Mouse (Mus musculus) lung, adult 2 months (tissue): Measurements from ENCODE around the gene Cntnap5a.

Experiments
- CTCF ChIP-seq: fragments of 200-500 bp; IDR thresholded peaks from 2 replicates; pipeline ENCODE4 v1.5.1; 2011; ENCODE audit warnings: mild to moderate bottlenecking, low read length, control low read depth; ENCODE audit not compliant: insufficient read depth
- POLR2A ChIP-seq: fragments of 200-500 bp; IDR thresholded peaks from 2 replicates; pipeline ENCODE4 v1.6.1; 2011; ENCODE audit warnings: low read depth, mild to moderate bottlenecking, control low read depth, low read length, borderline replicate concordance; ENCODE audit errors: extremely low read depth

- no peak for TF ChIP-seq CTCF
- TF ChIP-seq POLR2A: no peak
These were observed 15.2 kb downstream of the Cntnap5a start for GRCm38 (mm10) chr1:115699798-115700197.
